Mouse (Mus musculus): ENCODE results near the gene Entpd7. TPM values are rescaled to one million over a fixed set of nuclear protein-coding genes. Genes with fewer than 3 reads are reported as not detected.

The Entpd7 gene
- total RNA-seq, 2 experiments from 2014 or later = 24.6 to 25.7 TPM

DNA sequence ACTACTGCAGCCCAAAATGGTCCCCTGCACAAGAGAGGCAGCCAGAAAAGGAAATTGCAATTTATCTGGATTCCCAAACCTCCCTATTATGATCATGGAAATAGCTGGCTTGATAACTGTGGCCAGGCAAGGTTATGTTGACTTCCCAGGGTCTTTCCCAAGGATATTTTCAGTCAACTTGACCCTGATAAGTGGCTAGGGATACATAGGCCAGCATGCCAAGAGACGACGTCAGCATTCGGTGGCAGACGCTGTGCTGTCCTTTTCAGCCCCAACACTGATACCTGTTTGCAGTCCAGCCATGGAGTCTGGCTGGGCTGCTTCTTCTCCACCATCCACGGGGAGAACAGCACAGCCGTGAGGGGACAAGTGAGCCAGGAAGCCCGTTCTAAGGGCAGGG, 18.4 kb upstream of the Entpd7 start:
- no peak for DNase-seq (ENCODE audit: extremely low spot score in 1 of 2, low spot score in 2 of 2)
- intact Hi-C loops (cut with DNase I) = no loop called here

DNA sequence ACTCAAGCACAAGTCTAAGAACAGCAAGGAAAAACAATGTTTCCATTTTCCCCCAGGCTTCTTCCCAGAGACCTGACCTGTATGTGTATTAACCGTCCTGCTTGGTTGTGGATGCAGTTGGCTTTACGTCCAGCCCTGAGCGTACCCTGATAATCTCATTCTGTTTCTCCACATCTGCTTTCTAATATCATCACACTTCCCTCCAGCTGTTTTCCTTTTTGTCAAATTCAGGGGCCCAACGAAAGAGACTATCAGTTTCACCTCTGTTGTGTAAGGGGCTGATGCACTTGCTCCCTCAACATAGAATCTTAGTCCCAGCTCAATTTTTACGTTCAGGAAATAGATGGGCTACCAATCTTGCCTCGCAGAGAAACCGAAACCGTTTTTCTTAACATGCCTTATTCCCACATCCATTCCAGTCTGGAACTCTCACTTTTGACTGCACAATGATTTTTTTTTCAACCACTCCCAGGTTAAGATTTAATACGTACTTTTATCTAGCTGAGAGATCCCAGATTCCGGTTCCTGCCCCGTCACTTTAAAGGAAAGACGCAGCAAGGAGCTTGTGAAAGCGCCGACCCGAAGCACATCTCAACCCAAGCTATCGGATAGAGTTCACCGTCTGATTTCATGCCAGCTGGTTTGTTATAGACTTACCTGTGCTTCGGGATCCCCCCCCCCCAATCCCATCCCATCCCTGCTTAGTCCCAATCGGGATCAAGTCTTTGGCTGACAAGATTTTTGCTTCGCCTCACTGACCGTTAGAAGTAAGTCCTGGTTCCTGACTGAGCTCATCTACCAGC, 15.8 kb upstream of the Entpd7 start:
- no peak for DNase-seq (ENCODE audit: extremely low spot score in 1 of 2, low spot score in 2 of 2)
- intact Hi-C loops (cut with DNase I) = no loop called here

DNA sequence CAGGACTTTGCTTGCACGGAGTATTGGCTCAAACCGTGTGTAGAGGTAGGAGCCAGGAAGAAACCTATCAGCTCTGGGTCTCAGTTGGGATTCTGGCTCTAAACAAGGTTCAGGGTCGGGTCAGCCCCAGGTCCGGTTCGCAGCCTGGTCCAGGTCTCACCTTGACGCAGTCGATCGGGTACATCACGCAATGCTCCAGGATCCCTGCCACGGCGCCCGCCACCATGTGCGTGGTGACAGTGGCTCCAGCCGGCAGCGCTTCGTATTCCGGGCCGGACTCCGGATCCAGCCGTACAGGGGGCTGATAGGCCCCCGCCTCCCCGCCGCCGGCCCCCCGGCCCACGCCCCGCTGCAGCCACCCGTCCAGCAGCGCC, 15.2 kb upstream of the Entpd7 start:
- DNase-seq (ENCODE audit: extremely low spot score in 1 of 2, low spot score in 2 of 2) = peak in 1 of 2 experiments; percentile 38
- intact Hi-C loops (cut with DNase I) = no loop called here

DNA sequence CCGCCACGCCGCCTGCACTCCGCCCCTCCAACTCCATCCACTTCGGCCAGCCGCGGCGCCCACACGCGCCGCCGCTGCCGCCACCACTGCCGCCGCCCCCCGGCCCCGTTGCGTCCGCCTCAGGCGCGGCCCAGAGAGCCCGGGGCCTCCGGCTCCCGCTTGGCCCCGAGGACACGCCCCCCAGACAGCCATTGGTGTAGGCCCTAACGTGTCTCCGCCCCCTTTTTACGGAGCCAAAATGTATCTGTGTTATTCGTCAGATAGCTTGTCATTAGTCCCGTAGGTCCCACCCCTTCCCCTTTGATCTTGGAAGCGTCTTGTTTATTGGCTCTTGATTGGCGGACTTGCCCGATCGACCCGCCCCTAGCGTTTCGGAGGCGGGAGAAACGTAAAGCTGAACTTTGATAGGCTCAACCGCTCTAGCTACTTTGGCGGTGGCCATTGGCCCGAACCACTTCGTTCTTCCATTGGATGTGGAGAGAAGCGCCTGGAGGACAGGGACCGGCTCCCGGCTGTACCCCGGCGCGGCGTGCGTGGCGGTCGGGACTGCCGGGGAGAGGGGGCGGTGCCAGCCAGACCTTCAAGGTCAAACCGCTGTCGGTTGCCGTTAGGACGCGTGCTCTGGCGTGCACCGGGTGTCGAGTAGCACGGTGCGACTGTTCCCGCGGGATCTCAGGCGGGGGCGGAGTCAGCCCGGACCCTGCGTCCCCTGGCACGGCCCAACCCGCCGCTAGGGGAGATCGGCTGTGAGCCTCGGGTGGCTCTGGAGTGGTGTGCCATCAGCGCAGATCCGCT, 14.5 kb upstream of the Entpd7 start, which contains the start of gene Slc25a28:
Slc25a28 (minus strand) TSS at position 152 of the 795 bp plus-strand sequence.
- intact Hi-C loops (cut with DNase I) = no loop called here
- DNase-seq (ENCODE audit: extremely low spot score in 1 of 2, low spot score in 2 of 2) = peak; percentile 99 to 100

DNA sequence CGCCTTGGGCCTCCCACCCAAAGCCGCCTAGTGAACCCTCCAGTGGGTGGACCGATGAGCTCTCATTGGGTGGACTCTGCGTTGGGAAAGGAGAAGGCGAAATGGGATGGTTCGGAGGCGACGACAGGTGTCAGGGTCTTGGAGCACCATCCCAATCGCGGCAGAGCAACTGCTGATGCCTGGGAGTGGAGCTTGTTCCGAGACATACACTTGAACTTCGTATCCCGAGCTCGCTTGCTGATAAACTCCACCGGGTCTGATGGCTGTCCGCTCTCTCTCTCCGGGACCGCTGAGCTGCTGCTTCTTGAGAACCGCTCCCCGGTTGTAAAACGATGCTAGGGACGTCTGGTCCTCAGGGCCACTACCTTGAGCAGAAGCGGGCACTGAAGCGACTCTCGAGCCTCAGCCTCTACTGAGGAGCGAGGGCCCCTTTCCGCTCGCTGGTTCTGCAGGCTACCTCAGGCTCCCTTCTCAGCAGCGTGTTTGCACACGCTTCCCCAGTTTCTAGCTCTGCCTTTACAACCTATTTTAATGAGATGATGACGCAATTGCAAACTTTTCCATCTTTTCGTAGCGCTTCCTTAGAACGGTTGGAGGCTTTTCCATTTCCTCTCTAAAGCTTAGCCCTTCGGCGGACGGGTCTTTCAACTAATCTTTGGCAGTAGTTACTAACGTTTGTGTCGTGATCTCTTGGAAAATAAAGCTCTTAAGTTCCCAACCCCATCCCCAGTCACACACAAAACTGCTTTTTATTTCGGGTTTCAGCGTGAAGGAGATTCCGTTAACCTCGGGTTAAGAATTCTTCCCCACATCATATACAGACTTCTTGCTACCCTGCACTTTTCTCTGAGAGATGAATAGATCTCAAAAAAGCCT, 13.7 kb upstream of the Entpd7 start:
- intact Hi-C loops (cut with DNase I) = no loop called here
- DNase-seq (ENCODE audit: extremely low spot score in 1 of 2, low spot score in 2 of 2) = peak; percentile 35 to 43

DNA sequence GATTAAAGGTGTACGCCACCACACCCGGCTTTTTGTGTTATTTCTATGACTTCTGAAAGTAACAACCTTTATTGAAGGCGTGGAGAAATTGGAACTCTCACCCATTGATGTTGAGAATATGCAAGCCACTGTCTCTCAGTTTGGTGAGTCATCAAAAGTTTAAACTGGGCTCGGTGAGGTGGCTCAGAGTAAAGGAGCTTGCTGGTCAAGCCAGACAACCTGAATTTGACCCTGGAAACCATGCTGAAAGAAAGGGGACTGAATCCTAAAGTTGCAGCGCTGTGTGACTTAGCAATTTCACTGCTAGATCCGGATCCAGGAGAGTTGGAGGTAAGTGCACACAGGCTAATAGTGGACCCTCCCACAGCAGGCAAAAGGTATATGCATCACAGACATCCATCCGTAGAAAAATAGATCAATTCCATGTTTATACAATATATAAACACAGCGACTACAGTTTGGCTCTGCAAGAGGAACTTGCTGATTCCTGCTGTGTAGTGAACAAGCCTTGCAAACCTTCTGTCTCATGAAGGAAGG, 10.9 kb upstream of the Entpd7 start:
- intact Hi-C loops (cut with DNase I) = no loop called here
- no peak for DNase-seq (ENCODE audit: extremely low spot score in 1 of 2, low spot score in 2 of 2)

DNA sequence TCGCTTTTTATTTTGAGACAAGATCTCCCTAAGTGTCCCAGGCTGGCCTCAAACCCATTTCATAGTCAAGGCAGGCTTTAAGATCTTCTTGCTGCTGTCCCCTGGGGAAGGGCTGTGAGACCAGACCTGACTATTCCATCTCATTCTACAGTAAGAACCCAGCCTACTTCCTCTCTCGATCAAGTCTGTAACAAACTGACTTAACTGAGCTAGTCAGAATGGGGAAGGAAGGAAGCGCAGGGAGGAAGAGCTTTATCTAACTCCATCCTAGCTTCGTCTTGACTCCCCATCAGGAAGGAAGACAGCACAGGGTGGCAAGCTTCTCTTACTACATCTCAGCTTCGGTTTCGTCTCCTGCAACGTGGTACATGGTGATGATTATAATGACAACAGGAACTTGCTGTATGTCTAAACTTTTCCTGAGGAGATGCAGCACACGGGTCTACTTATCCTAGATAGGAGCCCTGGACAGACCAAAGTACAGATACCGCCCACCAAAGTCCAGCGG, 9.9 kb upstream of the Entpd7 start:
- intact Hi-C loops (cut with DNase I) = no loop called here

DNA sequence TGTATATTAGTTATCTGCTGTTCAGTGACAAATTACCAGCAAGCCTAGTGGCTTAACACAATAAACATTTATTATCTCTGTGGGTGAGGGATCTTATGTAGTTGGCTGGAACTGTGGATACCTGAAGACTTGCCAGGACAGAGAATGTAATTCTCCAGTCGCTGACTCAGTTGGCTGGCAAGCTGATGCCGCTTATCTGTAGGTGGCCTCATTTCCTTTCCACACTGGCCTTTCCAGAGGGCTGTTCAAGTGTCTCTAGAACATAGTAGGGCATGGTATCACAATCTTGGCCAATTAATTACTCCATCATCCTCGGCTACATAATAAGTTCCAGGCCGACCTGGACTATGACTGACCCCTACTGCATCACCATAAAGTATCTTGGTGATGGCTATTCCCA, 7.9 kb upstream of the Entpd7 start:
- DNase-seq (ENCODE audit: extremely low spot score in 1 of 2, low spot score in 2 of 2) = no peak
- intact Hi-C loops (cut with DNase I) = no loop called here

More for the DNA sequence above, 9.9 kb upstream of the Entpd7 start:
- DNase-seq (ENCODE audit: extremely low spot score in 1 of 2, low spot score in 2 of 2) = no peak

DNA sequence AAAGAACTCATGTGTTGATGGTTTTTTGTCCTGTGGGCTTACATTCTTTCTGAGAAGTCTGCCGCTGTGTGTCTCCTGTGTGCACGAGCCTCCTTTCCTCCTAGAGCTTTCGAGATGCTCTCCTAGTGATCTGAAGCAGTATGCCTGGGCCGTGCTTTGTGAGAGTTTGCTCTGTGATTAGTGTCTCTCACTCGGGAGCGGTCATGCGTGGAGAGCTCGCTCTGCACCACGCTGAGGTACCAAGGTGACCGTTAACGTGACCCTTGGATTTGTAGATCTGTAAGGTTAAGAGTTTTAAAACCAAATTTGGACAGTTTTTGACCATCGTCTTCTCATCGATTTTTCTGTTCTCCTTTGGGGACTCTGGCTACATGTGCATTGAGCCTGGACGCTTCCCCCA, 3.3 kb downstream of the Entpd7 start:
- intact Hi-C loops (cut with DNase I) = no loop called here
- DNase-seq (ENCODE audit: extremely low spot score in 1 of 2, low spot score in 2 of 2) = no peak

DNA sequence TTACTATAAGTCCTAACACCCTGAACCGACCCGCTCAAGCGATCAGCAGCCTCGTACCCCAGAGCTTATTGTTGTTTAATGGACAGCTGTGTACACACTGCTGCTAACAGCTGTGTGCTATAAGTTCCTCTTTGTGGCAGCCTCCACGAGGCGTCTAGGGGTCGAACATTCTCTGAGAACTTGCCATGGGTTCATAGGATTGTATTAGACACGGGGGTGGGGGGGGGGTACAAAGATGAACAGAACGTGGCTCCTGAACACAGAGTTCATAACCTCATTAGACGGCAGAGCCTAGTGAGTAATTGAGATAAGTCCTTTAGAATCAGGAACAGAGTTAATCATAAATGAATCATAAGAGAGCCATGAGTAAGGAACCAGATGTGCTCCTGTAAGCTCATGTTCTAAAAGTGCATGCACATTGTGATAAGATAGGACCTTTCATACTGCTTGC, 6.1 kb downstream of the Entpd7 start:
- DNase-seq (ENCODE audit: extremely low spot score in 1 of 2, low spot score in 2 of 2) = no peak
- intact Hi-C loops (cut with DNase I) = no loop called here

DNA sequence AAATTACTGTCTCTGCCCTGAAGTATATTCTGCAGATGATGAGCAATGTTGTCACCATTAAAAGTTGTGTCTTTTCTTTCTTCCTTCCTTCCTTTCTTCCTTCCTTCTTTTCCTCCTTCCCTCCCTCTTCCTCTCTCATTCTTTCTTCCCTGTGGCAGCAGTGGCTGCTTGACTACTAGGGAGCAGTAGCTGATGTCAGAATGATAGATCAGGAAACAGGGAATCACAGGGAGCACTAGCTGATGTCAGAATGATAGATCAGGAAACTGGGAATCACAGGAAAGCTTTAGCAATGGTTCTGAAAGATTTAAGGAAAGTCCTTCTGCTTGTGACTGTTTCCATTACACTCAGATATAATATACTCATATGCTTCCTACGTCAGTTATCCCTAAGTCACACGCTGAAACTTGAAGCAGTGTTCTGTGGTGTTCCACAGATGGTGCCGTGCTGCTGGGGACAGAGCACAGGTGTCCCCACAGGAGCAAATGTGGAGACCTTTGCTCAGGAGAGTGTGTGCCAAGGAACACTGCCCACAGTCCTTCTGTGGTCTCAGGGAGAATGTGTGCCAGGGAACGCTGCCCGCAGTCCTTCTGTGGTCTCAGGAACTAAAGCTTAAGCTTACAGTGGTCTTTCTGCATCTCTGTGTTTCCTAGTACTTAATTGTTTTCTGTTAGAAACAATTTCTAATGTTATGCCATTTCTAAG, 8.3 kb downstream of the Entpd7 start:
- intact Hi-C loops (cut with DNase I) = no loop called here

DNA sequence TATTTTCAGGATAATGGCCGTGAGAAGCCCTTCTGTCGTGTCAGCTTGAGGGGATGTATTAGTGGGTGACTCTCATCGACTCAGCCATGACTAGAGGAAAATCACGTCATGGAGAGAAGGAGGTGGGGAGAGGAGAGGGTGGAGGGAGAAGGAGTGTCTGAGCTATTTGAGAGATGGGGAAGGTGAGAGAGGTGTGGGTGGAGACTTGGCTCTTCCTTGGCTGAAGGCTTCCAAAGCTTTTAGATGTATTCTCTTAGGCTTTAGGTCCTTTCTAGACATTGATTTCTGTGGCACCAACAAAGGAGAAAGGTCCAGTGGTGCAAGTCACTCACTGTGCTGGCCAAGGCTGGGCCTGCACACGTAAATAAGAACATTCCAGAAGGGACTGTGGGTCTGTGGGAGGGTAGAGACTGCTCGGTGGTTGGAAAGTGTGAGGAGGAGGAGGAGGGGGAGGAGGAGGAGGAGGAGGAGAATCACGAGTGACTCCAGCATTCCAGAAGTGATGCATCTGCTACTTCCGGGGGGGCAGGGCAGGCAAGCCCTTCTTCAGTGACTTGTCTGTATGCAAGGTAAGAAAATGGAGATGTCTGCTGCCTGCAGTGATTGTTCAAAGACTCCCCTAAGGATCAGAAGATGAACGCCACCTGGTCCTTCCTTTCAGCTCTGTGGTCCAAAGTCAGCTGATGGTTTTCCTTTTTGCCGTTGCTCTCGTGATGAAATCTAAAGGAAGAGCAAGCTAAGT, 9.7 kb downstream of the Entpd7 start:
- no peak for DNase-seq (ENCODE audit: extremely low spot score in 1 of 2, low spot score in 2 of 2)
- intact Hi-C loops (cut with DNase I) = no loop called here

More for the DNA sequence above, 8.3 kb downstream of the Entpd7 start:
- no peak for DNase-seq (ENCODE audit: extremely low spot score in 1 of 2, low spot score in 2 of 2)

DNA sequence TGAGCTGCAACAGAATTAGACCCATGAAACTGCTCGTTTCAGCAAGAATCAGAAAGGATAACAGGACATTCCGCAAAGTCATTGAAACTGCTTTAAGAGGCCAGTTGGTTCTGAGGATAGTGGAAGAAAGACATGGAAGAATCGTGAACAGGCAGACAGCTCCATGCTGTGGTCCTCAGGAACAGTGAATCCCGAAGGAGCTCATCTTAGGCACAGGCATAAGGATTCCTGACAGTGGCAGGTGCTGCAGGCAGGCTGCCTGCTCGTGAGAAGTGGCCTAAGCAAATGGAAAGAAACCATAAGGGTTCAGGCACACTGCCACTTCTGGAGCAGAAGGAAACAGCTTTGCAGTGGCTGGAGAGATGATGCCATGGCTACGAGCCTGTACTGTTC, 10.3 kb downstream of the Entpd7 start:
- no peak for DNase-seq (ENCODE audit: extremely low spot score in 1 of 2, low spot score in 2 of 2)
- intact Hi-C loops (cut with DNase I) = no loop called here

DNA sequence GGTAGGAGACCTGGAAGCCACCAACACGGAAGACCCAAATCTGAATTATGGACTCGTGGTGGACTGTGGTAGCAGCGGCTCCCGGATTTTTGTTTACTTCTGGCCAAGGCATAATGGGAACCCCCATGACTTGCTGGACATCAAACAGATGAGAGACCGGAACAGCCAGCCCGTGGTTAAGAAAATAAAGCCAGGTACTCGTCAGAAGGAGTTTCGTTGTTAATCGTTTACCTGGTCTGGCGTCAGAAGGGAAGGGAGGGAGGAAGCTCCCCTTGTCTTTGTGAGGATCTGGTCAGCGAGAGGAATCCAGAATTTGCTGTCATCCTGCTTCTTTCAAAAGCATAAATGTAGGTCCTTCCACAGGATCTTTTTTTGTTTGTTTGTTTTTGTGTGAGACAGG, 14.7 kb downstream of the Entpd7 start:
- intact Hi-C loops (cut with DNase I) = no loop called here
- no peak for DNase-seq (ENCODE audit: extremely low spot score in 1 of 2, low spot score in 2 of 2)

DNA sequence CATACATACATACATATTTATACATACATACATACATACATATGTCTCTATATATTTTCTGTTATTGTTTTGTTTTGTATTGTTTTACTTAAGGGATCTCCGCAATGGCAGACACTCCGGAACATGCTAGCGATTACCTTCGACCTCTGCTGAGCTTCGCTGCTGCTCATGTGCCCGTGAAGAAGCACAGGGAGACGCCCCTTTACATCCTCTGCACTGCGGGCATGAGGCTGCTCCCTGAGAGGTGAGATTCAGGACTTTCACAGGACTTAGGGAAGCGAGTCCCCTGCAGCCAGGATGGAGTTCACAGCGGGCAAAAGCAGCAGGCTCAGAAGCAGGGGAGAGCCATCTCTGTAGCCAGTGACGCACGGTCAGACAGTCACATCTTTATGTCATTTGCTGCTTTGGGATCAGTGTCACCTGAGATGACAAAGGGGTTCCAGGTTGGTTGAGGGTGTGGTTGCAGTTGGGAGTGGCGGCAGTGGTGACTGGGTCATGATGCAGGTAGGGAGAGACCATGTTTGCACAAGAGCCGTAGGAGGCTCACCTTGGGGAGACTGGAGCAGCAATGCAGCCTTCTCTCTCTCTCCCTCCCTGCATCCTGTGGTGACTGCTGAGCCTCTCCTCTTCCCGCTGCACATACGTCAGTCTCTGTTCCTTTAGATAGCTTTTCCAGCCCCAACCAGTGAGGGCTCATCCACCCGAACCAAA, 15.5 kb downstream of the Entpd7 start:
- intact Hi-C loops (cut with DNase I) = no loop called here
- DNase-seq (ENCODE audit: extremely low spot score in 1 of 2, low spot score in 2 of 2) = no peak

DNA sequence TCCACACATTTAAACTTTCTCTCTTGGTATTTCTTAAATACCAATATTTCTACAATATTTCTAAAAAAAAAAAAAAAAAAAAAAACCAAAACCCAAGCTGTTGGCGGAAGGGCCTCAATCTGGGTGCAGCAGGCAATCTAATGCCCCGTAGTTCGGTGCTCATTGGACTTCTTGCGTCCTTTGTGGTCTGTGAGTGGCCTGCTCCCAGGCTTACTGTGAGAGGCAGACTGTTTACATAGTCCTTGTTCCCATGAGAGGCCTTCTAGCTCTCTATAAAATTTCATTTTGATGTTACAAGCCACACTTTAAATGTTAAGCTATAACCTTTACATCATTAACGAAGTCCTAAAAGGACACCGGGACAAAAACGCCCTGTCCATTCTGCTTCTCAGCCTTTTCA, 18.7 kb downstream of the Entpd7 start:
- no peak for DNase-seq (ENCODE audit: extremely low spot score in 1 of 2, low spot score in 2 of 2)
- intact Hi-C loops (cut with DNase I) = no loop called here

DNA sequence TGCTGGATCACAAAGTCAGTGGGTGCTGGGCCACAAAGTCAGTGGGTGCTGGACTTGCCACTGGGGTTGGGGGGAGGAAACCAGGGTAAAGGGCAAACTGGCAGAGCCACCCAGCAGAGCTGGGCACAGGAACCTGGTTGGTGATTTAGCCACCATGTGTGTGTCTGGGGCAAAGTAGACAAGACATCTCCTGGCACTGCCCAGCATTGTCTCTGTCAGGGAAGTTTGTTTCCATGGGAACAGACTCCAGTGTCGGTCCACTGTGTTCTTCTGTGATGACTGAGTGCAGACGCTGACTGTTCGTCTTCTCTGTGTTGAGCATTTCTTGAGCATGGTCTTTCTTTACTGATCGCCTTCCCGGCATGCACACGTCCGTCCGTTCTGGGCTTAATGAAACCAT, 19.8 kb downstream of the Entpd7 start:
- intact Hi-C loops (cut with DNase I) = no loop called here

More for the DNA sequence above, 19.8 kb downstream of the Entpd7 start:
- no peak for DNase-seq (ENCODE audit: extremely low spot score in 1 of 2, low spot score in 2 of 2)

Data from left cerebral cortex, postnatal 10 days (tissue).